Mouse (Mus musculus): ENCODE results near the gene Ddx42. TPM values are rescaled to one million over a fixed set of nuclear protein-coding genes. Genes with fewer than 3 reads are reported as not detected.

Gene Ddx42
- polyA plus RNA-seq, 1 experiment from 2014 or later = 74.0 TPM

DNA sequence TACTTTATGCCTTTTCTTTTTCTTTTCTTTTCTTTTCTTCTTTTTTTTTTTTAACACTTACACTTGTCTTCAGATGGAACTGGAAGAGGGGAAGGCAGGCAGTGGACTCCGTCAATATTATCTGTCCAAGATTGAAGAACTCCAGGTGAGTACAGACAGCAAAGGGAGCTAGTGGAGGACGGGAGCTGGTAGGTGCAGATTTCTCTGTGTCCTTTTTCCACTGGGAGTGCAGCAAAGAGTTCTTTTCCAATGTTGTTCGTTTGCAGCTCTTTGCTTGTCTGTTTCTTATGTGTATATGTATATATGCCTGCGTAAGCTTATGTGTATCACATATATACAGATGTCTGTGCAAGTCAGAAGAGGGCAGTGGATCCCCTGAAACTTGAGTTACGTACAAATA lies 40.0 kb downstream of the Ddx42 start:
- Histone ChIP-seq H3K9me3 (no peaks in the 10 kb centered on the region), H3K4me1 (peaks cover 19% of the 10 kb centered on the region), H3K27ac (no peak overlapping the region), H3K36me3 (peaks cover 56% of the 10 kb centered on the region), H3K9ac (peak overlapping the region; percentile 76; the same call in 1 of the 2 replicates), H3K4me2 (peak overlapping the region; percentile 77), H3K27me3 (no peaks in the 10 kb centered on the region), H3K4me3 (peak overlapping the region; percentile 84)
- ATAC-seq (ENCODE audit: insufficient number of reproducible peaks, low FRiP score, low TSS enrichment, low read depth) = no peak
- WGBS = 63% methylated on average over 5 of the region's 5 CpGs

DNA sequence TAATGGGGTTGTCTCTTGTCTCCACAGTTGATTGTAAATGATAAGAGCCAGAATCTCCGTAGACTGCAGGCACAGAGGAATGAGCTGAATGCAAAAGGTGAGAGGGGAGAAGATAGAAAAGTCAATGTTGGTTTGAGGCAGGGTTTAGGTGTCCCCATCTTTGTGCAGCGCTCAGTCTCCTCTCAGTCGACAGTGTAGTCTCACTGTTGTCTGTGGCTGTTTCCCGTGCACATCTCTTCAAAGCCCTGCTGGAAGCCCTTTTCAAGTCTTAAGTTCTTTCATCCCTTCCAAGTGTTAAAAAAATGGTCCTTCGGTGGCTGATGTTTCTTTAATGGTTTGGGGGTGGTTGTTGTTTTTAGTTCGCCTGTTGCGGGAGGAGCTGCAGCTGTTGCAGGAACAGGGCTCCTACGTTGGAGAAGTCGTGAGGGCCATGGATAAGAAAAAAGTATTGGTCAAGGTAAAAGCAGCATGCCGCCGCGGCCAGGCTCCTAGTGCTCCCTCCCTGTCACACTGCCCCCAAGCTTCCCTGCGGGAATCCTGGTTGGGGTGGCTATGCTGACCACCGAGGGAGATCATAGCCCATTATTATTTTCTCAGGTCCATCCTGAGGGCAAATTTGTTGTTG lies 44.2 kb downstream of the Ddx42 start:
- no peak overlapping the region for H3K27ac ChIP-seq
- 78% methylated on average over 14 of the region's 14 CpGs for WGBS
- peaks cover 75% of the 10 kb centered on the region for H3K36me3 ChIP-seq
- H3K9me3 ChIP-seq = no peaks in the 10 kb centered on the region
- no peaks in the 10 kb centered on the region for H3K27me3 ChIP-seq
- H3K4me1 ChIP-seq = peaks cover 11% of the 10 kb centered on the region
- no peak overlapping the region for H3K4me2 ChIP-seq
- H3K4me3 ChIP-seq = no peak overlapping the region
- ATAC-seq (ENCODE audit: insufficient number of reproducible peaks, low FRiP score, low TSS enrichment, low read depth) = no peak
- H3K9ac ChIP-seq = no peak overlapping the region

- H3K27me3 ChIP-seq = no peaks in the 10 kb centered on the region
- no peaks in the 10 kb centered on the region for H3K9me3 ChIP-seq
- H3K9ac ChIP-seq = no peak overlapping the region
- peaks cover 22% of the 10 kb centered on the region for H3K4me1 ChIP-seq
- WGBS = 82% methylated on average over 9 of the region's 9 CpGs
- no peak overlapping the region for H3K4me3 ChIP-seq
- H3K4me2 ChIP-seq = no peak overlapping the region
- no peak for ATAC-seq (ENCODE audit: insufficient number of reproducible peaks, low FRiP score, low TSS enrichment, low read depth)
- H3K27ac ChIP-seq = no peak overlapping the region
- peaks cover 75% of the 10 kb centered on the region for H3K36me3 ChIP-seq
These were observed 47.2 kb downstream of the Ddx42 start for GRCm38 (mm10) chr11:106263963-106264362.

GRCm38 (mm10) chr11:106264988-106265387 lies 48.3 kb downstream of the Ddx42 start:
- WGBS = 90% methylated on average over 15 of the region's 15 CpGs
- H3K36me3 ChIP-seq = peaks cover 70% of the 10 kb centered on the region
- H3K4me1 ChIP-seq = peaks cover 29% of the 10 kb centered on the region
- H3K9me3 ChIP-seq = no peaks in the 10 kb centered on the region
- no peak overlapping the region for H3K9ac ChIP-seq
- no peak overlapping the region for H3K4me3 ChIP-seq
- no peak overlapping the region for H3K4me2 ChIP-seq
- H3K27ac ChIP-seq = no peak overlapping the region
- no peaks in the 10 kb centered on the region for H3K27me3 ChIP-seq
- ATAC-seq (ENCODE audit: insufficient number of reproducible peaks, low FRiP score, low TSS enrichment, low read depth) = no peak

DNA sequence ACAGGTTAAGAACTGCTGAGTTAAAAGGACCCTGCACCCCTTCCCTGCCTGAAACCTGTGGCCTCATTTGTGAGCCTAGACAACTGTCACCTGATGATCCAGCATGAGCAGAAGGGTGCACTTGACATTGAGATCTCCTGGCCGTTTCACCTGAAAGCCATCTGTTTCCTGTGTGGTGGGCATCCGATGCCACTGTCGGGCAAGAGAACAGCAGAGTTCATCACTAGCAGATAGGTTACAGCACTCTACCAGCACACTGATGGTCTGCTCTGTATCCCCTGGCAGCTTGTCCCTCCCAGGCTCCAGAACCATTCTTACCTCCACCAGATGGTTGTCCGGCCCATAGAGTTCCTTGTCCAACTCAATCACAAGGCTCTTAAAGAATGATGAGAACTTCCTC lies 48.8 kb downstream of the Ddx42 start:
- WGBS = 85% methylated on average over 4 of the region's 4 CpGs
- peaks cover 35% of the 10 kb centered on the region for H3K4me1 ChIP-seq
- no peak for ATAC-seq (ENCODE audit: insufficient number of reproducible peaks, low FRiP score, low TSS enrichment, low read depth)

DNA sequence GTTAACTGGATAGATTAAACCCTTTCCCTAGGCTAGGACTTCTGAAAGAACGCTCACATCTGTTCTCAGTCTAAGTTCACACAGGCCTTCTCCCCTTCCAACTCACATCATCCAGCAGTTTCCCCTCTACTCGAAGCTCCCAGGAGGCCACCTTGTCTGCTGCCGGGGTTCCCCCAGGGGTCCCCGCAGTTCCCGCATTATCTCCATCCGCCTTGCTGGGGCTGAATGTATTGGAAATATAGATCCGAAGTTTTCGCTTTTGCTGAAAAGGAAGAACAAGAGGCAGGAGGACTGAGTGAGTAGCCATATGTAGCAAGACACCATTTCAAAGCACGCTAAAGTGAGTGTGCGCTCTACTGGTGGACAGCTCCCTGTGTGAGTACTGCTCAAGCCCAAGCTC lies 49.7 kb downstream of the Ddx42 start:
- H3K4me3 ChIP-seq = peak overlapping the region; percentile 26; the same call in 1 of the 2 replicates
- H3K27ac ChIP-seq = peak overlapping the region; percentile 90; the same call in 1 of the 2 replicates
- H3K9me3 ChIP-seq = no peaks in the 10 kb centered on the region
- 84% methylated on average over 10 of the region's 10 CpGs for WGBS
- no peak for ATAC-seq (ENCODE audit: insufficient number of reproducible peaks, low FRiP score, low TSS enrichment, low read depth)
- H3K27me3 ChIP-seq = no peaks in the 10 kb centered on the region
- peaks cover 64% of the 10 kb centered on the region for H3K36me3 ChIP-seq
- peaks cover 43% of the 10 kb centered on the region for H3K4me1 ChIP-seq
- peak overlapping the region; percentile 44 for H3K4me2 ChIP-seq
- H3K9ac ChIP-seq = no peak overlapping the region

More for the DNA sequence above, 48.8 kb downstream of the Ddx42 start:
- Histone ChIP-seq H3K4me3 (no peak overlapping the region), H3K27me3 (no peaks in the 10 kb centered on the region), H3K27ac (no peak overlapping the region), H3K9ac (no peak overlapping the region), H3K9me3 (no peaks in the 10 kb centered on the region), H3K4me2 (no peak overlapping the region), H3K36me3 (peaks cover 71% of the 10 kb centered on the region)

- ATAC-seq (ENCODE audit: insufficient number of reproducible peaks, low FRiP score, low TSS enrichment, low read depth) = no peak
- H3K4me1 ChIP-seq = peaks cover 46% of the 10 kb centered on the region
- peak overlapping the region; percentile 44 for H3K4me2 ChIP-seq
- H3K27ac ChIP-seq = peak overlapping the region; percentile 90
- H3K36me3 ChIP-seq = peaks cover 55% of the 10 kb centered on the region
- H3K4me3 ChIP-seq = peak overlapping the region; percentile 26
- no peaks in the 10 kb centered on the region for H3K27me3 ChIP-seq
- H3K9me3 ChIP-seq = no peaks in the 10 kb centered on the region
- no peak overlapping the region for H3K9ac ChIP-seq
- 43% methylated on average over 15 of the region's 15 CpGs for WGBS
These were observed 50.7 kb downstream of the Ddx42 start for GRCm38 (mm10) chr11:106267311-106267852.

GRCm38 (mm10) chr11:106267871-106268270 lies 51.1 kb downstream of the Ddx42 start:
- no peak for ATAC-seq (ENCODE audit: insufficient number of reproducible peaks, low FRiP score, low TSS enrichment, low read depth)
- peak overlapping the region; percentile 44 for H3K4me2 ChIP-seq
- 31% methylated on average over 5 of the region's 5 CpGs for WGBS
- no peaks in the 10 kb centered on the region for H3K27me3 ChIP-seq
- H3K27ac ChIP-seq = peak overlapping the region; percentile 90
- no peak overlapping the region for H3K9ac ChIP-seq
- H3K4me1 ChIP-seq = peaks cover 46% of the 10 kb centered on the region
- H3K9me3 ChIP-seq = no peaks in the 10 kb centered on the region
- H3K36me3 ChIP-seq = peaks cover 50% of the 10 kb centered on the region
- peak overlapping the region; percentile 26 for H3K4me3 ChIP-seq

DNA sequence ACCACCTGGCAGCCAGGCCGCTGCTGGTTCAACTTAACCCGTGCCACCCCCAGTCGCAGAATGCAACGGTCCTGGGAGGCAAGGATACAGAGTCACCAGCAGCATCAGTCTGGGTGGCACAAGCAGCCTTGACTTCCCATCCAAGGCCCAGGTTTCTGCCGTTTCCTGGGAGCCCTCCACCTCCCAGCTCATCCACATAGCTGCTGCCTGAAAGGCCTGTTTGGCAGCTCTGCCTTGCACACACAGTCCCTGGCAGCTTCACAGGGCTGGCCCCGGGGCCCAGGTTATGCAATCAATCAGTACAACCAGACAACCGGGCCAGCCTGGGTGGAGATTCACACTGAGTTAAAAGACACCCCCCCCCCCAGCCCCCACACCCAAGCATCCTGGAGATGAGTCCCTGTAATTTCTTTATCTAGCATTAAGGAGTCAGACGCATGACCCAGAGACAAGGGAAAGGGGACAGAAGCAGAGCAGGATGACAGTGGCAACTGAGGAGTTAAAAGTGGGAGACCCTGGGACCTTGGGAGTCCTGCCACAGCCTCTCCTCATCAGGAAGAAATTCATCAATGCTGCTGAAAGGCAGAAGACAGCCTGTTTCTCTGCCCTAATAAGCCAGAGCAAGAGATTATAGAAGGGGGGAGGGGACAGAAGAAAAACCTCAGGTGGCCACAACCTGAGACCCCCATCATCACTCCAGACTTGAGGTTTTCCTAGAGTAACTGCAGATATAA lies 51.8 kb downstream of the Ddx42 start:
- no peak for ATAC-seq (ENCODE audit: insufficient number of reproducible peaks, low FRiP score, low TSS enrichment, low read depth)
- H3K4me2 ChIP-seq = peak overlapping the region; percentile 44
- no peaks in the 10 kb centered on the region for H3K9me3 ChIP-seq
- H3K36me3 ChIP-seq = peaks cover 44% of the 10 kb centered on the region
- H3K4me3 ChIP-seq = peak overlapping the region; percentile 26
- 0 out of 2 replicates have a peak overlapping the region, but pooled peaks have one; percentile 14 for H3K9ac ChIP-seq
- peak overlapping the region; percentile 90 for H3K27ac ChIP-seq
- H3K27me3 ChIP-seq = no peaks in the 10 kb centered on the region
- peaks cover 49% of the 10 kb centered on the region for H3K4me1 ChIP-seq
- 10% methylated on average over 8 of the region's 8 CpGs for WGBS

GRCm38 (mm10) chr11:106269060-106269431 lies 52.3 kb downstream of the Ddx42 start:
- H3K4me1 ChIP-seq = peaks cover 54% of the 10 kb centered on the region
- H3K27ac ChIP-seq = peak overlapping the region; percentile 90
- H3K4me3 ChIP-seq = peak overlapping the region; percentile 26
- H3K4me2 ChIP-seq = peak overlapping the region; percentile 44
- no peak for ATAC-seq (ENCODE audit: insufficient number of reproducible peaks, low FRiP score, low TSS enrichment, low read depth)
- H3K9me3 ChIP-seq = no peaks in the 10 kb centered on the region
- WGBS = 16% methylated on average over 3 of the region's 3 CpGs
- no peak overlapping the region for H3K9ac ChIP-seq
- H3K36me3 ChIP-seq = peaks cover 38% of the 10 kb centered on the region
- no peaks in the 10 kb centered on the region for H3K27me3 ChIP-seq

GRCm38 (mm10) chr11:106271131-106271793 lies 54.5 kb downstream of the Ddx42 start:
- H3K4me1 ChIP-seq = peaks cover 75% of the 10 kb centered on the region

More at GRCm38 (mm10) chr11:106271131-106271793, 54.5 kb downstream of the Ddx42 start:
- Histone ChIP-seq H3K27ac (peak overlapping the region; percentile 97), H3K36me3 (peaks cover 16% of the 10 kb centered on the region), H3K27me3 (no peaks in the 10 kb centered on the region), H3K9me3 (no peaks in the 10 kb centered on the region), H3K9ac (peak overlapping the region; percentile 99; the same call in 1 of the 2 replicates), H3K4me3 (peak overlapping the region; percentile 99), H3K4me2 (peak overlapping the region; percentile 72)
- WGBS = 25% methylated on average over 5 of the region's 5 CpGs
- no peak for ATAC-seq (ENCODE audit: insufficient number of reproducible peaks, low FRiP score, low TSS enrichment, low read depth)
